Mouse (Mus musculus) heart, adult 2 months (tissue): ENCODE measurements at regions not wholly inside any gene's neighbourhood (a gene's known extent, or its start where the extent isn't known, plus 50 kb on each side); places are given as distances from the start of the nearest gene placed in this dataset.

ENCODE experiments used
- DNase-seq, 2 experiments: peaks; one replicate each; pipeline ENCODE4 v3.0.0; 2021
- H3K27ac ChIP-seq: fragments of 200-600 bp; 2 replicates; pipeline ENCODE4 v1.8.1; 2022
- H3K27me3 ChIP-seq: fragments of 200-500 bp; 2 replicates; pipeline ENCODE4 v1.6.1; 2012; ENCODE audit warnings: mild to moderate bottlenecking, low read length, inconsistent platforms, mixed read lengths; ENCODE audit not compliant: control insufficient read depth, insufficient read depth
- H3K36me3 ChIP-seq: fragments of 200-500 bp; 2 replicates; pipeline ENCODE4 v1.6.1; 2012; ENCODE audit warnings: low read length, inconsistent platforms; ENCODE audit not compliant: control insufficient read depth, insufficient read depth
- H3K4me1 ChIP-seq: fragments of 200-500 bp; 2 replicates; pipeline ENCODE4 v1.6.1; 2011; ENCODE audit warnings: low read length; ENCODE audit not compliant: control insufficient read depth, insufficient read depth
- H3K4me3 ChIP-seq: fragments of 200-600 bp; 2 replicates; pipeline ENCODE4 v1.8.1; 2022
- H3K79me2 ChIP-seq: fragments of 200-500 bp; replicated peaks from 2 replicates; pipeline ENCODE4 v1.6.1; 2012; ENCODE audit warnings: mild to moderate bottlenecking, inconsistent platforms, low read length, moderate library complexity, mixed read lengths; ENCODE audit not compliant: control insufficient read depth, insufficient read depth
- H3K9ac ChIP-seq: fragments of 200-500 bp; 2 replicates; pipeline ENCODE4 v1.6.1; 2012; ENCODE audit warnings: low read depth, mild to moderate bottlenecking, control low read depth, inconsistent platforms, low read length, mixed read lengths
- CTCF ChIP-seq: fragments of 200-600 bp; IDR thresholded peaks from 2 replicates; pipeline ENCODE4 v1.8.1; 2022; ENCODE audit warnings: antibody characterized with exemption, mild to moderate bottlenecking, moderate library complexity
- EP300 ChIP-seq: fragments of 200-500 bp; IDR thresholded peaks from 2 replicates; pipeline ENCODE4 v1.6.1; 2011; ENCODE audit warnings: low read depth, low read length, control low read depth; ENCODE audit not compliant: insufficient read depth
- POLR2A ChIP-seq: fragments of 200-500 bp; IDR thresholded peaks from 2 replicates; pipeline ENCODE4 v1.6.1; 2011; ENCODE audit warnings: mild to moderate bottlenecking, low read depth, low read length, control low read depth; ENCODE audit not compliant: insufficient read depth
- WGBS: fragments of 180-500 bp; shearing (Covaris S2); methylation state at CpG from one replicate; pipeline ENCODE4 v1.1.7; 2018; 5-methylcytosine and 5-hydroxymethylcytosine counted together
- intact Hi-C: fragments of 180-260 bp; cut with DNase I; formaldehyde crosslinking; loops from one replicate; pipeline ENCODE4 v1.15.1; 2025

- no peak overlapping the region for H3K4me3 ChIP-seq
Measured at GRCm38 (mm10) chr19:59590021-59590420, 131.8 kb downstream of the Emx2 start.

GRCm38 (mm10) chr19:59592060-59592459 is 133.9 kb downstream of the Emx2 start:
- no peak for TF ChIP-seq EP300
- WGBS = 63% methylated on average over 3 of the region's 3 CpGs
- H3K27me3 ChIP-seq = no peaks in the 10 kb centered on the region

More at GRCm38 (mm10) chr19:59590021-59590420, 131.8 kb downstream of the Emx2 start:
- intact Hi-C loops = no loop called here
- no peaks in the 10 kb centered on the region for H3K4me1 ChIP-seq
- no peak for TF ChIP-seq CTCF
- TF ChIP-seq EP300 = no peak
- no peak for TF ChIP-seq POLR2A
- H3K79me2 ChIP-seq = no peaks in the 10 kb centered on the region
- H3K27ac ChIP-seq = no peak overlapping the region
- H3K27me3 ChIP-seq = no peaks in the 10 kb centered on the region
- DNase-seq = no peak
- H3K36me3 ChIP-seq = no peaks in the 10 kb centered on the region
- H3K9ac ChIP-seq = no peak overlapping the region
- 94% methylated on average over 3 of the region's 3 CpGs for WGBS

GRCm38 (mm10) chr19:59624288-59624795 is 166.2 kb downstream of the Emx2 start:
- Histone ChIP-seq H3K4me3 (no peak overlapping the region), H3K36me3 (no peaks in the 10 kb centered on the region), H3K9ac (no peak overlapping the region), H3K27ac (no peak overlapping the region), H3K79me2 (no peaks in the 10 kb centered on the region), H3K27me3 (no peaks in the 10 kb centered on the region), H3K4me1 (no peaks in the 10 kb centered on the region)
- intact Hi-C loops = no loop called here
- DNase-seq = no peak
- 70% methylated on average over 6 of the region's 6 CpGs for WGBS
- TF ChIP-seq EP300 (no peak), CTCF (no peak), POLR2A (no peak)

More at GRCm38 (mm10) chr19:59592060-59592459, 133.9 kb downstream of the Emx2 start:
- Histone ChIP-seq H3K4me1 (no peaks in the 10 kb centered on the region), H3K36me3 (no peaks in the 10 kb centered on the region), H3K4me3 (no peak overlapping the region), H3K27ac (no peak overlapping the region), H3K79me2 (no peaks in the 10 kb centered on the region), H3K9ac (no peak overlapping the region)
- intact Hi-C loops = no loop called here
- no peak for DNase-seq

- Histone ChIP-seq H3K4me1 (no peaks in the 10 kb centered on the region), H3K27me3 (no peaks in the 10 kb centered on the region), H3K79me2 (no peaks in the 10 kb centered on the region), H3K27ac (no peak overlapping the region), H3K36me3 (no peaks in the 10 kb centered on the region), H3K4me3 (no peak overlapping the region), H3K9ac (no peak overlapping the region)
- TF ChIP-seq EP300 (no peak), CTCF (no peak), POLR2A (no peak)
- intact Hi-C loops = no loop called here
- WGBS = 48% methylated on average over 3 of the region's 3 CpGs
- no peak for DNase-seq
Measured at GRCm38 (mm10) chr19:59627681-59628080, 169.5 kb downstream of the Emx2 start.

- H3K36me3 ChIP-seq = no peaks in the 10 kb centered on the region
Measured at GRCm38 (mm10) chr19:59628296-59629160, 170.4 kb downstream of the Emx2 start.

GRCm38 (mm10) chr19:59629161-59629445 is 170.9 kb downstream of the Emx2 start:
- no peak for TF ChIP-seq CTCF
- TF ChIP-seq EP300 = no peak
- TF ChIP-seq POLR2A = no peak
- DNase-seq = no peak
- Histone ChIP-seq H3K36me3 (no peaks in the 10 kb centered on the region), H3K79me2 (no peaks in the 10 kb centered on the region), H3K9ac (no peak overlapping the region), H3K27ac (no peak overlapping the region), H3K4me1 (no peaks in the 10 kb centered on the region), H3K4me3 (no peak overlapping the region), H3K27me3 (no peaks in the 10 kb centered on the region)
- intact Hi-C loops = no loop called here
- 81% methylated on average over 2 of the region's 2 CpGs for WGBS

More at GRCm38 (mm10) chr19:59628296-59629160, 170.4 kb downstream of the Emx2 start:
- TF ChIP-seq EP300 (no peak), CTCF (no peak), POLR2A (no peak)
- no peak overlapping the region for H3K27ac ChIP-seq
- intact Hi-C loops = no loop called here
- WGBS = 78% methylated on average over 15 of the region's 15 CpGs
- H3K27me3 ChIP-seq = no peaks in the 10 kb centered on the region
- DNase-seq = no peak
- no peak overlapping the region for H3K9ac ChIP-seq
- H3K4me3 ChIP-seq = no peak overlapping the region
- no peaks in the 10 kb centered on the region for H3K79me2 ChIP-seq
- no peaks in the 10 kb centered on the region for H3K4me1 ChIP-seq
